Comparison of ENCODE assay signal across 14 mouse cellular contexts in the genomic region with DNA sequence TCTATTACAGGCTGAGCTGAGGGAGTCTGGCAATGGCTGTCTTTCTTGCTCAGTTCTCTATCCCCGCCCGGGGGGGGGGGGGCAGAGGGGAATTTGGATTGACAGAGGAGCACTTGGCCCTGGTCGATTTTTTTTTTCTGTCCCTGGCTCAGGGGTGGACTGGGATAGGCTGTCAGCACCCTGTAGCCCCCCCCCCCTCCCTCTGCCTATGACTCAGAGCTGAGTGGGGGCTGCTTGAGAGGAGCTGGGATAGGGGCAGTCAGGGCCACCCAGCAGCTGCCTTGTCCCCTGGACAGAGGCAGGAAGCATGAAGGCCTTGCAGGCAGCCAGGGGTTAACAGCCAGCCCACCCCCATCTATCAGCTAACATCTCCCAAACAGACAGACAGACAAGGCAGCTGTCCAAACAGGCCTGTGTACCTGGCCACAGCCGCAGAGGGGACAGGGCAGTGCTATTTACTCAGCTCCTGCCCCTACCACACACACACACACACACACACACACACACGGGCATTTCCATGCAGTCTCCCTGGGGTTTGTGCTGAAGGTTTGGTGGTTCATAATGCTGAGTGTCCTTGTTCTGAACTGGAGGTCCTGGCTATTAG. TPM values are rescaled to one million over a fixed set of nuclear protein-coding genes. Genes with fewer than 3 reads are reported as not detected.
DNase-seq lines count a peak whose midpoint lies in the region; ATAC-seq and TF ChIP-seq lines count a peak whose summit lies in the region.
"Had no signal": no experiment of that assay in that cellular context is flagged by ENCODE, and none has a peak within 500 bp of the region (broad histone marks: within the 10 kb centered on the region; RNA-seq: fewer than 3 reads in every experiment).

No protein-coding gene starts in this region.

- H3K4me1 ChIP-seq in forebrain, embryonic 12.5 days: peaks cover 64% of the 10 kb centered on the region
- peaks cover 34% of the 10 kb centered on the region for H3K4me1 ChIP-seq in forebrain, embryonic 16.5 days (replicated peaks; ENCODE audit: control insufficient read depth, insufficient read depth, low read length)
- peaks cover 50% of the 10 kb centered on the region for H3K4me1 ChIP-seq in midbrain, embryonic 11.5 days (ENCODE audit: control insufficient read depth, insufficient read depth, low read length)
- peaks cover 16% of the 10 kb centered on the region for H3K4me1 ChIP-seq in midbrain, postnatal 0 days (ENCODE audit: insufficient read depth, low read length)
- H3K4me1 ChIP-seq in liver, embryonic 12.5 days: 0 out of 2 replicates have a peak, but pooled peaks cover 10% of the 10 kb centered on the region
- peaks cover 35% of the 10 kb centered on the region for H3K4me1 ChIP-seq in stomach, embryonic 15.5 days

- TF ChIP-seq CTCF in midbrain, postnatal 0 days (IDR thresholded peaks at IDR 0.05): no peak

- DNase-seq in midbrain, embryonic 11.5 days (ENCODE audit: low spot score, missing footprints): peak; percentile 89
- no peak for DNase-seq in midbrain, postnatal 0 days (ENCODE audit: low spot score)
- DNase-seq in left cerebral cortex, adult 9 months (ENCODE audit: low spot score in 2 of 2): no peak
- DNase-seq: cerebellum, adult 11 months; kidney, adult 2 months had no signal

- no peak overlapping the region for H3K27ac ChIP-seq in forebrain, embryonic 12.5 days
- no peak overlapping the region for H3K27ac ChIP-seq in forebrain, embryonic 16.5 days (ENCODE audit: low read length)
- H3K27ac ChIP-seq in midbrain, embryonic 11.5 days (ENCODE audit: low read depth, low read length): peak overlapping the region; percentile 32; the same call in 1 of the 2 replicates
- H3K27ac ChIP-seq in midbrain, postnatal 0 days (ENCODE audit: low read depth, low read length): no peak overlapping the region
- no peak overlapping the region for H3K27ac ChIP-seq in liver, embryonic 12.5 days
- H3K27ac ChIP-seq in stomach, embryonic 15.5 days: no peak overlapping the region
- H3K27ac ChIP-seq: heart, embryonic 15.5 days; macrophage had no signal

- no peaks in the 10 kb centered on the region for H3K9me3 ChIP-seq in forebrain, embryonic 12.5 days
- H3K9me3 ChIP-seq in forebrain, embryonic 16.5 days (ENCODE audit: control insufficient read depth, low read length): no peaks in the 10 kb centered on the region
- no peaks in the 10 kb centered on the region for H3K9me3 ChIP-seq in midbrain, embryonic 11.5 days (ENCODE audit: control insufficient read depth, low read length)
- H3K9me3 ChIP-seq in midbrain, postnatal 0 days (ENCODE audit: low read length): no peaks in the 10 kb centered on the region
- H3K9me3 ChIP-seq in liver, embryonic 12.5 days (replicated peaks): no peaks in the 10 kb centered on the region
- H3K9me3 ChIP-seq in stomach, embryonic 15.5 days: no peaks in the 10 kb centered on the region
- H3K9me3 ChIP-seq: heart, embryonic 15.5 days had no signal

- H3K36me3 ChIP-seq in forebrain, embryonic 12.5 days (replicated peaks): no peaks in the 10 kb centered on the region
- no peaks in the 10 kb centered on the region for H3K36me3 ChIP-seq in forebrain, embryonic 16.5 days (ENCODE audit: control insufficient read depth, insufficient read depth)
- no peaks in the 10 kb centered on the region for H3K36me3 ChIP-seq in midbrain, embryonic 11.5 days (ENCODE audit: control insufficient read depth, insufficient read depth, low read length)
- H3K36me3 ChIP-seq in midbrain, postnatal 0 days (ENCODE audit: insufficient read depth, low read length): no peaks in the 10 kb centered on the region
- no peaks in the 10 kb centered on the region for H3K36me3 ChIP-seq in liver, embryonic 12.5 days
- H3K36me3 ChIP-seq in stomach, embryonic 15.5 days: no peaks in the 10 kb centered on the region
- H3K36me3 ChIP-seq: heart, embryonic 15.5 days had no signal

- WGBS in forebrain, embryonic 12.5 days: 0% methylated on average over 5 of the region's 5 CpGs
- 1% methylated on average over 5 of the region's 5 CpGs for WGBS in forebrain, embryonic 16.5 days
- 3% methylated on average over 4 of the region's 5 CpGs for WGBS in midbrain, embryonic 11.5 days
- 3% methylated on average over 5 of the region's 5 CpGs for WGBS in midbrain, postnatal 0 days
- 7% methylated on average over 5 of the region's 5 CpGs for WGBS in liver, embryonic 12.5 days (ENCODE audit: insufficient replicate concordance)
- WGBS in stomach, embryonic 15.5 days: 7% methylated on average over 4 of the region's 5 CpGs

- H3K4me3 ChIP-seq in forebrain, embryonic 12.5 days (replicated peaks): no peak overlapping the region
- no peak overlapping the region for H3K4me3 ChIP-seq in forebrain, embryonic 16.5 days (replicated peaks; ENCODE audit: low read length)
- H3K4me3 ChIP-seq in midbrain, embryonic 11.5 days (ENCODE audit: low read depth, low read length): no peak overlapping the region
- no peak overlapping the region for H3K4me3 ChIP-seq in midbrain, postnatal 0 days (ENCODE audit: low read depth, low read length)
- H3K4me3 ChIP-seq in liver, embryonic 12.5 days: no peak overlapping the region
- no peak overlapping the region for H3K4me3 ChIP-seq in stomach, embryonic 15.5 days (replicated peaks)
- H3K4me3 ChIP-seq: heart, embryonic 15.5 days had no signal

- H3K4me2 ChIP-seq in forebrain, embryonic 12.5 days: peak overlapping the region; percentile 46; the same call in 1 of the 2 replicates
- no peak overlapping the region for H3K4me2 ChIP-seq in forebrain, embryonic 16.5 days (ENCODE audit: low read length)
- H3K4me2 ChIP-seq in midbrain, embryonic 11.5 days: peak overlapping the region; percentile 10; the same call in 1 of the 2 replicates
- H3K4me2 ChIP-seq in midbrain, postnatal 0 days (ENCODE audit: low read depth, low read length, poor library complexity, severe bottlenecking): no peak overlapping the region
- peak overlapping the region; percentile 22; the same call in 1 of the 2 replicates for H3K4me2 ChIP-seq in liver, embryonic 12.5 days
- no peak overlapping the region; the same call in 1 of the 2 replicates for H3K4me2 ChIP-seq in stomach, embryonic 15.5 days
- H3K4me2 ChIP-seq: heart, embryonic 15.5 days had no signal

- H3K9ac ChIP-seq in forebrain, embryonic 12.5 days: no peak overlapping the region
- no peak overlapping the region for H3K9ac ChIP-seq in forebrain, embryonic 16.5 days (replicated peaks; ENCODE audit: low read depth, low read length)
- H3K9ac ChIP-seq in midbrain, embryonic 11.5 days (ENCODE audit: low read length): no peak overlapping the region
- H3K9ac ChIP-seq in midbrain, postnatal 0 days (replicated peaks; ENCODE audit: low read length, poor library complexity, severe bottlenecking): no peak overlapping the region
- no peak overlapping the region for H3K9ac ChIP-seq in liver, embryonic 12.5 days
- H3K9ac ChIP-seq in stomach, embryonic 15.5 days: no peak overlapping the region
- H3K9ac ChIP-seq: heart, embryonic 15.5 days had no signal

- ATAC-seq in forebrain, embryonic 12.5 days (ENCODE audit: low FRiP score): no peak
- ATAC-seq in forebrain, embryonic 16.5 days: no peak
- peak; percentile 41; the same call in 1 of the 2 replicates for ATAC-seq in midbrain, embryonic 11.5 days (ENCODE audit: low FRiP score)
- no peak for ATAC-seq in midbrain, postnatal 0 days (ENCODE audit: low FRiP score)
- ATAC-seq in liver, embryonic 12.5 days: peak; percentile 70
- peak; percentile 52 for ATAC-seq in stomach, embryonic 15.5 days (ENCODE audit: insufficient read depth, low FRiP score, low read depth)
- no peak for ATAC-seq in CD4-positive, CD25-positive, alpha-beta regulatory T cell, adult 4 months

- peaks cover 100% of the 10 kb centered on the region for H3K27me3 ChIP-seq in forebrain, embryonic 12.5 days
- H3K27me3 ChIP-seq in forebrain, embryonic 16.5 days (replicated peaks; ENCODE audit: control insufficient read depth, insufficient read depth, low read length): peaks cover 86% of the 10 kb centered on the region
- peaks cover 88% of the 10 kb centered on the region for H3K27me3 ChIP-seq in midbrain, embryonic 11.5 days (ENCODE audit: control insufficient read depth, insufficient read depth, low read length)
- peaks cover 26% of the 10 kb centered on the region; the same call in 1 of the 2 replicates for H3K27me3 ChIP-seq in midbrain, postnatal 0 days (ENCODE audit: insufficient read depth, low read length)
- peaks cover 99% of the 10 kb centered on the region for H3K27me3 ChIP-seq in liver, embryonic 12.5 days (replicated peaks)
- H3K27me3 ChIP-seq in stomach, embryonic 15.5 days (replicated peaks): peaks cover 67% of the 10 kb centered on the region

RNA-seq across cellular contexts. Expression of a gene that starts 57.8 kb away (rescaled TPM):
- polyA plus RNA-seq in forebrain, embryonic 12.5 days (2016; fragmentation: Nextera tagmentation; extraction: Ambion mirVana): 0.84 and 0.91 TPM in 2 replicates
- not detected in 2 replicates for polyA plus RNA-seq in forebrain, embryonic 16.5 days (2015; fragmentation: Nextera tagmentation; extraction: Ambion mirVana)
- 2.0 and 2.2 TPM in 2 replicates for polyA plus RNA-seq in midbrain, embryonic 11.5 days (2014; fragmentation: Nextera tagmentation; extraction: Ambion mirVana)
- total RNA-seq in midbrain, postnatal 0 days (2014; rRNA removed): 7.0 and 8.4 TPM in 2 replicates
- 0.65 and 0.83 TPM in 2 replicates for polyA plus RNA-seq in midbrain, postnatal 0 days (2015; fragmentation: Nextera tagmentation; extraction: Ambion mirVana)
- polyA plus RNA-seq in liver, embryonic 12.5 days (2016; fragmentation: Nextera tagmentation; extraction: Ambion mirVana): 0.04 TPM in 1 of 2 replicates, not detected in the other
- 0.04 and 0.09 TPM in 2 replicates for polyA plus RNA-seq in stomach, embryonic 15.5 days (2015; fragmentation: Nextera tagmentation; extraction: Ambion mirVana)
- not detected for polyA plus RNA-seq in CD4-positive, CD25-positive, alpha-beta regulatory T cell, adult 4 months (2017; shearing (Covaris generic))
- total RNA-seq: adrenal gland, adult 18-20 months had no signal
- polyA plus RNA-seq: heart, embryonic 15.5 days; macrophage; thymus, postnatal 0 days had no signal

Comparison
In these comparisons a context has a peak if more than half of its experiments do, and no peak if none do; other contexts are left out.
1. ATAC-seq: peak in midbrain, embryonic 11.5 days (single experiment), liver, embryonic 12.5 days (single experiment) and stomach, embryonic 15.5 days (single experiment); none in forebrain, embryonic 12.5 days (single experiment), forebrain, embryonic 16.5 days (single experiment), midbrain, postnatal 0 days (single experiment) and CD4-positive, CD25-positive, alpha-beta regulatory T cell, adult 4 months (single experiment).
2. H3K4me2 ChIP-seq: peak in forebrain, embryonic 12.5 days (single experiment), midbrain, embryonic 11.5 days (single experiment) and liver, embryonic 12.5 days (single experiment); none in forebrain, embryonic 16.5 days (single experiment), midbrain, postnatal 0 days (single experiment) and stomach, embryonic 15.5 days (single experiment).